Mouse (Mus musculus): ENCODE measurements around the gene D17Wsu92e. TPM values are rescaled to one million over a fixed set of nuclear protein-coding genes. Genes with fewer than 3 reads are reported as not detected.
A peak's percentile ranks its signal among the peaks of the same experiment; 100 is the strongest.

D17Wsu92e gene
- polyA plus RNA-seq, 2 experiments: 10.7 to 24.2 TPM

- H3K4me3 ChIP-seq (ENCODE audit: insufficient read depth in 1 of 2, low read depth in 2 of 2, low read length in 2 of 2): no peak overlapping the region
- TF ChIP-seq EP300 (IDR thresholded peaks at IDR 0.05; ENCODE audit: low read depth) (no peak), CTCF (IDR thresholded peaks at IDR 0.05; ENCODE audit: low read depth) (no peak)
- no peak overlapping the region; the same call in 1 of the 2 replicates for H3K4me2 ChIP-seq (ENCODE audit: low read depth)
- H3K27me3 ChIP-seq (ENCODE audit: control insufficient read depth, insufficient read depth, low read length): no peaks in the 10 kb centered on the region
- H3K36me3 ChIP-seq (replicated peaks; ENCODE audit: control insufficient read depth, insufficient read depth, low read depth): no peaks in the 10 kb centered on the region
- peak overlapping the region; percentile 32; the same call in 1 of the 2 replicates for H3K27ac ChIP-seq
- H3K9ac ChIP-seq (replicated peaks): no peak overlapping the region
- ATAC-seq (ENCODE audit: insufficient read depth) (peak; percentile 45), DNase-seq (ENCODE audit: low read depth in 3 of 3, low spot score in 3 of 3) (no peak)
- H3K4me1 ChIP-seq (replicated peaks; ENCODE audit: control insufficient read depth in 2 of 2, insufficient read depth in 2 of 2, low read length in 1 of 2): peaks cover 15 to 46% of the 10 kb centered on the region in 2 experiments
- WGBS (ENCODE audit: insufficient replicate concordance): 19% methylated on average over 16 of the region's 16 CpGs
- no peaks in the 10 kb centered on the region for H3K9me3 ChIP-seq (ENCODE audit: control insufficient read depth, low read length)
These were observed 20.5 kb downstream of the D17Wsu92e start for GRCm38 (mm10) chr17:27799771-27800584.

GRCm38 (mm10) chr17:27797341-27797872, 23.0 kb downstream of the D17Wsu92e start:
- Histone ChIP-seq H3K36me3 (replicated peaks; ENCODE audit: control insufficient read depth, insufficient read depth, low read depth) (peaks cover 6% of the 10 kb centered on the region; the same call in 1 of the 2 replicates), H3K27me3 (ENCODE audit: control insufficient read depth, insufficient read depth, low read length) (no peaks in the 10 kb centered on the region), H3K9ac (replicated peaks) (peak overlapping the region; percentile 5; the same call in 1 of the 2 replicates), H3K27ac (peak overlapping the region; percentile 22), H3K9me3 (ENCODE audit: control insufficient read depth, low read length) (no peaks in the 10 kb centered on the region), H3K4me2 (ENCODE audit: low read depth) (peak overlapping the region; percentile 42), H3K4me3 (ENCODE audit: insufficient read depth in 1 of 2, low read depth in 2 of 2, low read length in 2 of 2) (no peak overlapping the region), H3K4me1 (replicated peaks; ENCODE audit: control insufficient read depth in 2 of 2, insufficient read depth in 2 of 2, low read length in 1 of 2) (peaks cover 11 to 48% of the 10 kb centered on the region in 2 experiments)
- TF ChIP-seq EP300 (IDR thresholded peaks at IDR 0.05; ENCODE audit: low read depth): no peak
- no peak for TF ChIP-seq CTCF (IDR thresholded peaks at IDR 0.05; ENCODE audit: low read depth)
- 27% methylated on average over 11 of the region's 11 CpGs for WGBS (ENCODE audit: insufficient replicate concordance)
- DNase-seq (ENCODE audit: low read depth in 3 of 3, low spot score in 3 of 3) (no peak), ATAC-seq (ENCODE audit: insufficient read depth) (no peak)

- Histone ChIP-seq H3K4me3 (ENCODE audit: insufficient read depth in 1 of 2, low read depth in 2 of 2, low read length in 2 of 2) (no peak overlapping the region), H3K27me3 (ENCODE audit: control insufficient read depth, insufficient read depth, low read length) (no peaks in the 10 kb centered on the region), H3K9me3 (ENCODE audit: control insufficient read depth, low read length) (no peaks in the 10 kb centered on the region), H3K9ac (replicated peaks) (no peak overlapping the region), H3K4me2 (ENCODE audit: low read depth) (peak overlapping the region; percentile 42), H3K36me3 (replicated peaks; ENCODE audit: control insufficient read depth, insufficient read depth, low read depth) (peaks cover 6% of the 10 kb centered on the region; the same call in 1 of the 2 replicates), H3K4me1 (replicated peaks; ENCODE audit: control insufficient read depth in 2 of 2, insufficient read depth in 2 of 2, low read length in 1 of 2) (peaks cover 11 to 48% of the 10 kb centered on the region in 2 experiments), H3K27ac (peak overlapping the region; percentile 46; the same call in 1 of the 2 replicates)
- no peak for TF ChIP-seq CTCF (IDR thresholded peaks at IDR 0.05; ENCODE audit: low read depth)
- no peak for TF ChIP-seq EP300 (IDR thresholded peaks at IDR 0.05; ENCODE audit: low read depth)
- peak; percentile 38 for ATAC-seq (ENCODE audit: insufficient read depth)
- 62% methylated on average over 6 of the region's 6 CpGs for WGBS (ENCODE audit: insufficient replicate concordance)
- DNase-seq (ENCODE audit: low read depth in 3 of 3, low spot score in 3 of 3): no peak
These were observed 23.7 kb downstream of the D17Wsu92e start for GRCm38 (mm10) chr17:27796780-27797179.

- DNase-seq (ENCODE audit: low read depth in 3 of 3, low spot score in 3 of 3): no peak
- Histone ChIP-seq H3K4me2 (ENCODE audit: low read depth) (no peak overlapping the region), H3K27me3 (ENCODE audit: control insufficient read depth, insufficient read depth, low read length) (no peaks in the 10 kb centered on the region), H3K4me3 (ENCODE audit: insufficient read depth in 1 of 2, low read depth in 2 of 2, low read length in 2 of 2) (no peak overlapping the region), H3K36me3 (replicated peaks; ENCODE audit: control insufficient read depth, insufficient read depth, low read depth) (peaks cover 6% of the 10 kb centered on the region; the same call in 1 of the 2 replicates), H3K4me1 (replicated peaks; ENCODE audit: control insufficient read depth in 2 of 2, insufficient read depth in 2 of 2, low read length in 1 of 2) (peaks cover 7 to 29% of the 10 kb centered on the region in 2 experiments; a peak in 3 of 4 replicates), H3K9me3 (ENCODE audit: control insufficient read depth, low read length) (no peaks in the 10 kb centered on the region), H3K9ac (replicated peaks) (no peak overlapping the region), H3K27ac (no peak overlapping the region)
- no peak for ATAC-seq (ENCODE audit: insufficient read depth)
- WGBS (ENCODE audit: insufficient replicate concordance): 72% methylated on average over 6 of the region's 6 CpGs
- TF ChIP-seq EP300 (IDR thresholded peaks at IDR 0.05; ENCODE audit: low read depth): no peak
- TF ChIP-seq CTCF (IDR thresholded peaks at IDR 0.05; ENCODE audit: low read depth): no peak
These were observed 27.3 kb downstream of the D17Wsu92e start for GRCm38 (mm10) chr17:27793144-27793543.

- Histone ChIP-seq H3K4me1 (replicated peaks; ENCODE audit: control insufficient read depth in 2 of 2, insufficient read depth in 2 of 2, low read length in 1 of 2) (peaks cover 5 to 22% of the 10 kb centered on the region in 2 experiments; a peak in 3 of 4 replicates), H3K9me3 (ENCODE audit: control insufficient read depth, low read length) (no peaks in the 10 kb centered on the region), H3K36me3 (replicated peaks; ENCODE audit: control insufficient read depth, insufficient read depth, low read depth) (peaks cover 6% of the 10 kb centered on the region; the same call in 1 of the 2 replicates), H3K4me3 (ENCODE audit: insufficient read depth in 1 of 2, low read depth in 2 of 2, low read length in 2 of 2) (no peak overlapping the region), H3K27ac (no peak overlapping the region), H3K9ac (replicated peaks) (no peak overlapping the region), H3K4me2 (ENCODE audit: low read depth) (no peak overlapping the region), H3K27me3 (ENCODE audit: control insufficient read depth, insufficient read depth, low read length) (no peaks in the 10 kb centered on the region)
- no peak for ATAC-seq (ENCODE audit: insufficient read depth)
- WGBS (ENCODE audit: insufficient replicate concordance): 71% methylated on average over 4 of the region's 4 CpGs
- no peak for TF ChIP-seq EP300 (IDR thresholded peaks at IDR 0.05; ENCODE audit: low read depth)
- TF ChIP-seq CTCF (IDR thresholded peaks at IDR 0.05; ENCODE audit: low read depth): no peak
- DNase-seq (ENCODE audit: low read depth in 3 of 3, low spot score in 3 of 3): no peak
These were observed 27.9 kb downstream of the D17Wsu92e start for GRCm38 (mm10) chr17:27792516-27792915.

Measured in liver, embryonic 14.5 days (tissue).